Mouse (Mus musculus) myocyte (in vitro differentiated cells): ENCODE data around the gene Sh3glb2. TPM values are rescaled to one million over a fixed set of nuclear protein-coding genes. Genes with fewer than 3 reads are reported as not detected.

Experiments used
- H3K27me3 ChIP-seq: one replicate; pipeline ENCODE4 v1.6.1; 2011; ENCODE audit not compliant: control insufficient read depth, insufficient read depth, insufficient read length
- H3K36me3 ChIP-seq: one replicate; pipeline ENCODE4 v1.6.1; 2011; ENCODE audit not compliant: control insufficient read depth, insufficient read depth
- H3K4me2 ChIP-seq: one replicate; pipeline ENCODE4 v1.6.1; 2011; ENCODE audit warnings: low read depth, control low read depth
- H3K4me3 ChIP-seq: one replicate; pipeline ENCODE4 v1.5.1; 2011; ENCODE audit warnings: mild to moderate bottlenecking, control low read depth, moderate library complexity
- H3K79me2 ChIP-seq: one replicate; pipeline ENCODE4 v1.6.1; 2011; ENCODE audit not compliant: control insufficient read depth, insufficient read depth
- H3ac ChIP-seq: one replicate; pipeline ENCODE4 v1.6.1; 2011; ENCODE audit not compliant: control insufficient read depth, insufficient read length
- CEBPB ChIP-seq: IDR thresholded peaks from 2 replicates; pipeline ENCODE4 v1.6.1; 2011; ENCODE audit warnings: mild to moderate bottlenecking, moderate library complexity; ENCODE audit not compliant: poor library complexity, insufficient read depth, severe bottlenecking
- E2F4 ChIP-seq: IDR thresholded peaks from one replicate; pipeline ENCODE4 v1.6.1; 2011; ENCODE audit warnings: mild to moderate bottlenecking, control low read depth, moderate library complexity; ENCODE audit not compliant: insufficient read depth
- MAX ChIP-seq: IDR thresholded peaks from one replicate; pipeline ENCODE4 v1.6.1; 2011; ENCODE audit warnings: low read depth, mild to moderate bottlenecking, control low read depth
- MYOD1 ChIP-seq, 3 experiments: IDR thresholded peaks; one replicate each; pipeline ENCODE4 v1.6.1; 2011; ENCODE audit warnings: control low read depth in 2 of 3, low read depth in 2 of 3, mild to moderate bottlenecking in 2 of 3, moderate library complexity in 1 of 3; ENCODE audit not compliant: insufficient read length in 2 of 3, control insufficient read depth in 1 of 3
- MYOG ChIP-seq, 3 experiments: IDR thresholded peaks; one replicate each; pipeline ENCODE4 v1.6.1; 2011; ENCODE audit warnings: control low read depth in 2 of 3, low read depth in 2 of 3, mild to moderate bottlenecking in 2 of 3; ENCODE audit not compliant: insufficient read length in 2 of 3, control insufficient read depth in 1 of 3, insufficient read depth in 1 of 3
- POLR2A ChIP-seq: IDR thresholded peaks from one replicate; pipeline ENCODE4 v1.6.1; 2011; ENCODE audit warnings: low read depth, mild to moderate bottlenecking, control low read depth, moderate library complexity; ENCODE audit not compliant: insufficient read length
- POLR2AphosphoS2 ChIP-seq: IDR thresholded peaks from one replicate; pipeline ENCODE4 v1.6.1; 2011; ENCODE audit warnings: low read depth, control low read depth; ENCODE audit not compliant: insufficient read length
- REST ChIP-seq: IDR thresholded peaks from one replicate; pipeline ENCODE4 v1.6.1; 2011; ENCODE audit warnings: mild to moderate bottlenecking, control low read depth, moderate library complexity; ENCODE audit not compliant: insufficient read depth, insufficient read length
- SRF ChIP-seq: IDR thresholded peaks from one replicate; pipeline ENCODE4 v1.6.1; 2011; ENCODE audit warnings: low read depth; ENCODE audit not compliant: control insufficient read depth, insufficient read length
- TCF12 ChIP-seq: IDR thresholded peaks from one replicate; pipeline ENCODE4 v1.6.1; 2011; ENCODE audit warnings: mild to moderate bottlenecking, control low read depth; ENCODE audit not compliant: poor library complexity, insufficient read depth, severe bottlenecking
- TCF3 ChIP-seq: IDR thresholded peaks from one replicate; pipeline ENCODE4 v1.6.1; 2011; ENCODE audit warnings: low read depth, control low read depth; ENCODE audit not compliant: insufficient read length
- USF1 ChIP-seq: IDR thresholded peaks from one replicate; pipeline ENCODE4 v1.6.1; 2011; ENCODE audit warnings: low read depth, mild to moderate bottlenecking, control low read depth, moderate library complexity
- polyA plus RNA-seq: library from polyadenylated mRNA; unstranded; fragments of >200 nt; fragmentation: generic; extraction: Trizol; gene quantifications from one replicate; pipeline ENCODE4 v1.2.1, GENCODE M21; 2012; ENCODE audit warnings: missing spikeins

The Sh3glb2 gene
- polyA plus RNA-seq, 1 experiment, result 73.7 TPM

GRCm38 (mm10) chr2:30316136-30316535 lies 43.0 kb downstream of the Sh3glb2 start:
- Histone ChIP-seq H3K4me3 (no peak overlapping the region), H3K79me2 (no peaks in the 10 kb centered on the region), H3K27me3 (no peaks in the 10 kb centered on the region), H3ac (no peak overlapping the region), H3K36me3 (peaks cover 67% of the 10 kb centered on the region), H3K4me2 (no peak overlapping the region)
- TF ChIP-seq POLR2A (no peak), TCF3 (no peak), USF1 (no peak), MYOD1 (IDR thresholded peaks at IDR 0.05; ENCODE audit: control insufficient read depth in 1 of 3, insufficient read length in 2 of 3, low read depth in 2 of 3) (no peak), TCF12 (no peak), POLR2AphosphoS2 (no peak), CEBPB (no peak), SRF (no peak), E2F4 (no peak)

DNA sequence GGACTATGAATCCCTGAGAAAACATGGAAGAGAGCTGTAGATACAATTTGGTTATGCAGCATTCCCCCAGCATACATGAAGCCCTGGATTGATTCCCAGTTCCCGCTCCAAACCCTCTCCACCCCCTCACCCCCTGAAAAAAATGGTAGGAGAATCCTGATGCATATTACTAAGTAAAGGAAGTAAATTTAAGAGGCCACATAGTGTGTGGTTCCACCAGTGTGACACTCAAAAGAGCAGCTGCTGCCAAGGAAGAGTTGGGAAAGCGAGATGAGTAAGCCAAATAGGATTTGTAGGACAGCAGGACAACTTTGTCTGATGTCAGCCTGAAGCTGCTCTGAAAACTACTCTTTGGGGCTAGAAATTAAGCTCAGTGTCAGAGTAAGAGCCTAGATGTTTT lies 47.7 kb downstream of the Sh3glb2 start:
- no peak overlapping the region for H3ac ChIP-seq
- H3K27me3 ChIP-seq, result no peaks in the 10 kb centered on the region
- H3K4me3 ChIP-seq, result no peak overlapping the region
- peaks cover 56% of the 10 kb centered on the region for H3K36me3 ChIP-seq
- H3K4me2 ChIP-seq, result no peak overlapping the region
- TF ChIP-seq TCF12 (no peak), MYOG (IDR thresholded peaks at IDR 0.05; ENCODE audit: control insufficient read depth in 1 of 3, insufficient read depth in 1 of 3, insufficient read length in 2 of 3, low read depth in 2 of 3) (no peak), MYOD1 (IDR thresholded peaks at IDR 0.05; ENCODE audit: control insufficient read depth in 1 of 3, insufficient read length in 2 of 3, low read depth in 2 of 3) (no peak), POLR2A (no peak), USF1 (no peak)
- H3K79me2 ChIP-seq, result no peaks in the 10 kb centered on the region

GRCm38 (mm10) chr2:30309351-30309750 lies 49.8 kb downstream of the Sh3glb2 start:
- H3K4me2 ChIP-seq, result no peak overlapping the region
- H3K36me3 ChIP-seq, result peaks cover 51% of the 10 kb centered on the region
- H3K79me2 ChIP-seq, result no peaks in the 10 kb centered on the region
- no peak overlapping the region for H3K4me3 ChIP-seq
- H3ac ChIP-seq, result no peak overlapping the region
- no peaks in the 10 kb centered on the region for H3K27me3 ChIP-seq
- no peak for TF ChIP-seq TCF12
- no peak for TF ChIP-seq CEBPB
- TF ChIP-seq MYOD1 (IDR thresholded peaks at IDR 0.05; ENCODE audit: control insufficient read depth in 1 of 3, insufficient read length in 2 of 3, low read depth in 2 of 3), result no peak
- TF ChIP-seq USF1, result no peak
- TF ChIP-seq MYOG (IDR thresholded peaks at IDR 0.05; ENCODE audit: control insufficient read depth in 1 of 3, insufficient read depth in 1 of 3, insufficient read length in 2 of 3, low read depth in 2 of 3), result no peak
- no peak for TF ChIP-seq REST

GRCm38 (mm10) chr2:30306087-30306486 lies 53.0 kb downstream of the Sh3glb2 start:
- Histone ChIP-seq H3K4me2 (no peak overlapping the region), H3K36me3 (peaks cover 62% of the 10 kb centered on the region), H3ac (no peak overlapping the region), H3K27me3 (no peaks in the 10 kb centered on the region), H3K79me2 (no peaks in the 10 kb centered on the region), H3K4me3 (no peak overlapping the region)
- no peak for TF ChIP-seq POLR2A
- TF ChIP-seq POLR2AphosphoS2, result no peak
- no peak for TF ChIP-seq TCF12

- H3K4me3 ChIP-seq, result no peak overlapping the region
- peaks cover 57% of the 10 kb centered on the region for H3K36me3 ChIP-seq
- no peak overlapping the region for H3ac ChIP-seq
- no peaks in the 10 kb centered on the region for H3K27me3 ChIP-seq
- no peak overlapping the region for H3K4me2 ChIP-seq
- no peak for TF ChIP-seq TCF3
- TF ChIP-seq SRF, result no peak
- no peak for TF ChIP-seq TCF12
- no peak for TF ChIP-seq MAX
- no peak for TF ChIP-seq POLR2A
- TF ChIP-seq USF1, result no peak
- TF ChIP-seq MYOG (IDR thresholded peaks at IDR 0.05; ENCODE audit: control insufficient read depth in 1 of 3, insufficient read depth in 1 of 3, insufficient read length in 2 of 3, low read depth in 2 of 3), result no peak
- no peak for TF ChIP-seq POLR2AphosphoS2
- no peak for TF ChIP-seq REST
- no peak for TF ChIP-seq CEBPB
- H3K79me2 ChIP-seq, result no peaks in the 10 kb centered on the region
Measured at GRCm38 (mm10) chr2:30299966-30300365, 59.2 kb downstream of the Sh3glb2 start.

DNA sequence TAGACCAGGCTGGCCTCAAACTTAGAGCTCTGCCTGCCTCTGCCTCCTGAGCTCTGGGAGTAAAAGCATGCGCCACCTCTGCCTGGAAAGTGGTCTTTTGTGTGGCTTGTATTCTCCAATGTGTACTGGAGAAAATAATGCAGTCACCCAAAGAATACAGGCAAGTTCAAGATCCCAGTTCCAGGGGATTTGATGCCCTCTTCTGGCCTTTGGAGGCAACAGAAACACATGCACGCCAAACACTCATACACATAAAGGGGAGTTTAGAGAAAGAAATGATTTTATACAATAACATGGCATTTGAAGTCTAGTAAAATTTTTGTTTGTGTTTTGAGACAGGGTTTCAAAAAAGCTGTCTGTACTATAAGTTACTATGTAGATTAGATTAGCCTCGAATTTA lies 59.6 kb downstream of the Sh3glb2 start:
- Histone ChIP-seq H3ac (no peak overlapping the region), H3K4me3 (no peak overlapping the region), H3K79me2 (no peaks in the 10 kb centered on the region), H3K36me3 (peaks cover 56% of the 10 kb centered on the region), H3K4me2 (no peak overlapping the region), H3K27me3 (no peaks in the 10 kb centered on the region)
- no peak for TF ChIP-seq REST
- no peak for TF ChIP-seq USF1
- no peak for TF ChIP-seq MYOG (IDR thresholded peaks at IDR 0.05; ENCODE audit: control insufficient read depth in 1 of 3, insufficient read depth in 1 of 3, insufficient read length in 2 of 3, low read depth in 2 of 3)
- TF ChIP-seq POLR2A, result no peak
- no peak for TF ChIP-seq MYOD1 (IDR thresholded peaks at IDR 0.05; ENCODE audit: control insufficient read depth in 1 of 3, insufficient read length in 2 of 3, low read depth in 2 of 3)
- no peak for TF ChIP-seq MAX
- no peak for TF ChIP-seq POLR2AphosphoS2
- TF ChIP-seq SRF, result no peak
- no peak for TF ChIP-seq E2F4
- no peak for TF ChIP-seq CEBPB
- no peak for TF ChIP-seq TCF3
